Mouse (Mus musculus): ENCODE results near the gene Shisa9. TPM values are rescaled to one million over a fixed set of nuclear protein-coding genes. Genes with fewer than 3 reads are reported as not detected.

Shisa9 gene
- polyA plus RNA-seq, 1 experiment: 0.05 TPM

DNA sequence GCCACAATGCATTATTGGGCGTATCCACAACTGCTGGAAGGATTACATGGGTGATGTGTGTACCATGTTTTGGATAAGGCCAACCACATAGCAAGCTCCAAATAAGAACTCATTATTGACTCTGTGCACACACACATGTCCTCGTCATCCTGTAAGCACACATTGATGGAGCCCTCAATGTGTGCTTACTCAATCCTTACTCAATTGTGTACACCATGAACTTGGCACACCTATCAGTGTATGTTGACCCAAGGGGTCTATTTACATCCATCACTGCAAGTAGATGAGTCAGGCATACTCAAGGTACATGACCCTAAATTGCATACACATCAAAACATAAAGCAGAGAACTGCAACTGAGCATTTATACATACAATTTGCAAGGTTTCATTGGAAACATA, 220.5 kb downstream of the Shisa9 start:
- Histone ChIP-seq H3K36me3 (ENCODE audit: control insufficient read depth, insufficient read depth, low read length) (no peaks in the 10 kb centered on the region), H3K4me1 (ENCODE audit: control insufficient read depth, insufficient read depth, insufficient read length) (no peaks in the 10 kb centered on the region), H3K27ac (ENCODE audit: insufficient read depth, low read length) (no peak overlapping the region), H3K27me3 (ENCODE audit: control insufficient read depth, insufficient read depth, low read length) (no peaks in the 10 kb centered on the region), H3K4me3 (ENCODE audit: extremely low read depth, insufficient read depth, insufficient read length) (no peak overlapping the region)
- WGBS: 86% methylated on average over 2 of the region's 2 CpGs
- DNase-seq (ENCODE audit: low read depth in 1 of 2, low spot score in 2 of 2): no peak
- TF ChIP-seq POLR2A (IDR thresholded peaks at IDR 0.05; ENCODE audit: low read depth, low read length) (no peak), CTCF (IDR thresholded peaks at IDR 0.05; ENCODE audit: extremely low read depth, insufficient read depth, insufficient read length, insufficient replicate concordance) (no peak)

GRCm38 (mm10) chr16:12206421-12206950, 222.6 kb downstream of the Shisa9 start:
- WGBS: 82% methylated on average over 1 of the region's 1 CpGs
- H3K27ac ChIP-seq (ENCODE audit: insufficient read depth, low read length): no peak overlapping the region
- no peak for TF ChIP-seq POLR2A (IDR thresholded peaks at IDR 0.05; ENCODE audit: low read depth, low read length)
- TF ChIP-seq CTCF (IDR thresholded peaks at IDR 0.05; ENCODE audit: extremely low read depth, insufficient read depth, insufficient read length, insufficient replicate concordance): no peak
- H3K27me3 ChIP-seq (ENCODE audit: control insufficient read depth, insufficient read depth, low read length): no peaks in the 10 kb centered on the region
- H3K36me3 ChIP-seq (ENCODE audit: control insufficient read depth, insufficient read depth, low read length): no peaks in the 10 kb centered on the region
- H3K4me1 ChIP-seq (ENCODE audit: control insufficient read depth, insufficient read depth, insufficient read length): no peaks in the 10 kb centered on the region
- DNase-seq (ENCODE audit: low read depth in 1 of 2, low spot score in 2 of 2): no peak
- no peak overlapping the region for H3K4me3 ChIP-seq (ENCODE audit: extremely low read depth, insufficient read depth, insufficient read length)

DNA sequence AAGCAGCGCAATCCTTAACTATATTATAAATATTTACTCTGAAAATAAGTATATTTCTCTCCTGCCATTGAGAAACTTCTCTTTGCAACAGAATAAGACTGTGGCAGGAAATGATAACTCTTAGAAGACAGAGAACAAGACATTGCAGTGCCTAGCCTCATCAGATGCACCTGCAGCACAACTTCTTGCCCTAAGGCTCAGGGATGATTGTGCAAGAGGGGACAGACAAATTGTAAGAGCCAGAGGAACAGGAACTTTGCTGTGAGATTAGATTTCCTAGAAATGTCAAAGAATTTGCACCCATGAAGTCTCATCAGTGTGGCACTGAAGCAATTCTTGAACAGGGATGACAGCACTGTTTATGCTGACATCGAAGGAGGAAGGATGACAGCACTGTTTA, 223.0 kb downstream of the Shisa9 start:
- WGBS: 78% methylated on average over 2 of the region's 2 CpGs
- H3K36me3 ChIP-seq (ENCODE audit: control insufficient read depth, insufficient read depth, low read length): no peaks in the 10 kb centered on the region
- H3K4me3 ChIP-seq (ENCODE audit: extremely low read depth, insufficient read depth, insufficient read length): no peak overlapping the region
- DNase-seq (ENCODE audit: low read depth in 1 of 2, low spot score in 2 of 2): no peak
- no peaks in the 10 kb centered on the region for H3K27me3 ChIP-seq (ENCODE audit: control insufficient read depth, insufficient read depth, low read length)
- no peaks in the 10 kb centered on the region for H3K4me1 ChIP-seq (ENCODE audit: control insufficient read depth, insufficient read depth, insufficient read length)
- TF ChIP-seq POLR2A (IDR thresholded peaks at IDR 0.05; ENCODE audit: low read depth, low read length): no peak
- no peak for TF ChIP-seq CTCF (IDR thresholded peaks at IDR 0.05; ENCODE audit: extremely low read depth, insufficient read depth, insufficient read length, insufficient replicate concordance)
- no peak overlapping the region for H3K27ac ChIP-seq (ENCODE audit: insufficient read depth, low read length)

GRCm38 (mm10) chr16:12209355-12209754, 225.4 kb downstream of the Shisa9 start:
- Histone ChIP-seq H3K4me1 (ENCODE audit: control insufficient read depth, insufficient read depth, insufficient read length) (no peaks in the 10 kb centered on the region), H3K27me3 (ENCODE audit: control insufficient read depth, insufficient read depth, low read length) (no peaks in the 10 kb centered on the region), H3K4me3 (ENCODE audit: extremely low read depth, insufficient read depth, insufficient read length) (no peak overlapping the region), H3K36me3 (ENCODE audit: control insufficient read depth, insufficient read depth, low read length) (no peaks in the 10 kb centered on the region), H3K27ac (ENCODE audit: insufficient read depth, low read length) (no peak overlapping the region)
- no peak for TF ChIP-seq POLR2A (IDR thresholded peaks at IDR 0.05; ENCODE audit: low read depth, low read length)
- no peak for TF ChIP-seq CTCF (IDR thresholded peaks at IDR 0.05; ENCODE audit: extremely low read depth, insufficient read depth, insufficient read length, insufficient replicate concordance)
- DNase-seq (ENCODE audit: low read depth in 1 of 2, low spot score in 2 of 2): no peak
- whole genome bisulfite sequencing: 94% methylated on average over 1 of the region's 1 CpGs

DNA sequence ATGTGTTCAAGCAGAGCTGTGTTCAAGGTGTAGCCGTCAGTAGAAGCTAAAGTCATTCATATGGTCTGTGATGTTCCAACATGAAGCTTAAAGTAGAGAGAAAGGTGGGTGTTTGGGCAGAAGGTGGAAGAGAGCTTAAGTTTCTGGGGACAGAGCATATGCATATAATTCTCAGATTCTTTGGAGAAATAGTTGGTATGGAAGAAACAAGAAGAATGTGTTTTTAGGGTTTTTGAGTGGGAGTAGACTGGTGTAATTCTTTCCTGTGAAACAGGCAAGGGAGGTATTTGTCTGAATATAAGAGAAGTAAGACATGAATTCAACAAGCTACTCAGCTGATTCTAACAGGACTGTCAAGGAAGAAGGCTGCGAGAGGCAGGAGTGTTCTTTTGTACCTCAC, 225.9 kb downstream of the Shisa9 start:
- TF ChIP-seq CTCF (IDR thresholded peaks at IDR 0.05; ENCODE audit: extremely low read depth, insufficient read depth, insufficient read length, insufficient replicate concordance) (no peak), POLR2A (IDR thresholded peaks at IDR 0.05; ENCODE audit: low read depth, low read length) (no peak)
- Histone ChIP-seq H3K36me3 (ENCODE audit: control insufficient read depth, insufficient read depth, low read length) (no peaks in the 10 kb centered on the region), H3K27me3 (ENCODE audit: control insufficient read depth, insufficient read depth, low read length) (no peaks in the 10 kb centered on the region), H3K27ac (ENCODE audit: insufficient read depth, low read length) (no peak overlapping the region), H3K4me3 (ENCODE audit: extremely low read depth, insufficient read depth, insufficient read length) (no peak overlapping the region), H3K4me1 (ENCODE audit: control insufficient read depth, insufficient read depth, insufficient read length) (no peaks in the 10 kb centered on the region)
- WGBS: 86% methylated on average over 2 of the region's 2 CpGs
- DNase-seq (ENCODE audit: low read depth in 1 of 2, low spot score in 2 of 2): no peak

DNA sequence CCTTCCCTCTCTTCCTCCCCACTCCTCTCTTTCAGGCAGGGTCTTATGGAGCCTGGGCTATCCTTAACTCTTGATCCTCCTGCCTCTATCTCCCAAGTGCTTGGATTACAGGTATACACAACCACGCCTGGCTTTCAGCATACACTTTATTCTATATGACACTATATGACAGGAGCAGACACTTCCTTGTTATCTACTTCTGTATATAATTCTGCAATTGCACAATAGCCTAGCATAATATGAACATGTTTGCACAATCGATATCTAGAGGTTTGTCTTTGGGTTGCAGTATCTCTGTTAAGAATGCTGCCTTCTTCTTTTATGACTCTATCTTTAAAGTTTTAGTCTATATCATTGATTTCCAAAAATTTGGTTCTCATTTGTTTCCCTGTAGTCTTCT, 230.1 kb downstream of the Shisa9 start:
- Histone ChIP-seq H3K36me3 (ENCODE audit: control insufficient read depth, insufficient read depth, low read length) (no peaks in the 10 kb centered on the region), H3K27ac (ENCODE audit: insufficient read depth, low read length) (no peak overlapping the region), H3K4me1 (ENCODE audit: control insufficient read depth, insufficient read depth, insufficient read length) (no peaks in the 10 kb centered on the region), H3K27me3 (ENCODE audit: control insufficient read depth, insufficient read depth, low read length) (no peaks in the 10 kb centered on the region), H3K4me3 (ENCODE audit: extremely low read depth, insufficient read depth, insufficient read length) (no peak overlapping the region)
- TF ChIP-seq POLR2A (IDR thresholded peaks at IDR 0.05; ENCODE audit: low read depth, low read length) (no peak), CTCF (IDR thresholded peaks at IDR 0.05; ENCODE audit: extremely low read depth, insufficient read depth, insufficient read length, insufficient replicate concordance) (no peak)
- WGBS: 88% methylated on average over 2 of the region's 2 CpGs
- DNase-seq (ENCODE audit: low read depth in 1 of 2, low spot score in 2 of 2): no peak

GRCm38 (mm10) chr16:12217289-12218150, 233.6 kb downstream of the Shisa9 start:
- TF ChIP-seq CTCF (IDR thresholded peaks at IDR 0.05; ENCODE audit: extremely low read depth, insufficient read depth, insufficient read length, insufficient replicate concordance) (no peak), POLR2A (IDR thresholded peaks at IDR 0.05; ENCODE audit: low read depth, low read length) (no peak)
- no peaks in the 10 kb centered on the region for H3K36me3 ChIP-seq (ENCODE audit: control insufficient read depth, insufficient read depth, low read length)
- 79% methylated on average over 13 of the region's 13 CpGs for WGBS
- no peak overlapping the region for H3K4me3 ChIP-seq (ENCODE audit: extremely low read depth, insufficient read depth, insufficient read length)
- no peaks in the 10 kb centered on the region for H3K4me1 ChIP-seq (ENCODE audit: control insufficient read depth, insufficient read depth, insufficient read length)
- DNase-seq (ENCODE audit: low read depth in 1 of 2, low spot score in 2 of 2): no peak
- no peak overlapping the region for H3K27ac ChIP-seq (ENCODE audit: insufficient read depth, low read length)
- no peaks in the 10 kb centered on the region for H3K27me3 ChIP-seq (ENCODE audit: control insufficient read depth, insufficient read depth, low read length)

Measured in spleen, adult 2 months (tissue).